Mouse (Mus musculus) cortical plate, adult 2 months (tissue): ENCODE measurements around the gene Ninl. TPM values are rescaled to one million over a fixed set of nuclear protein-coding genes. Genes with fewer than 3 reads are reported as not detected.

ENCODE experiments used
- H3K27ac ChIP-seq: fragments of 200-500 bp; 2 replicates; pipeline ENCODE4 v1.5.1; 2012; ENCODE audit warnings: low read length, control low read depth, inconsistent platforms; ENCODE audit not compliant: insufficient read depth
- H3K4me1 ChIP-seq: fragments of 200-500 bp; 2 replicates; pipeline ENCODE4 v1.6.1; 2011; ENCODE audit warnings: low read length; ENCODE audit not compliant: control insufficient read depth, insufficient read depth
- H3K4me3 ChIP-seq: fragments of 200-500 bp; 2 replicates; pipeline ENCODE4 v1.5.1; 2011; ENCODE audit warnings: mild to moderate bottlenecking, low read length, control low read depth; ENCODE audit not compliant: insufficient read depth
- CTCF ChIP-seq: fragments of 200-500 bp; IDR thresholded peaks from 2 replicates; pipeline ENCODE4 v1.5.1; 2011; ENCODE audit warnings: mild to moderate bottlenecking, control low read depth, low read length; ENCODE audit not compliant: insufficient read depth; ENCODE audit errors: extremely low read depth
- POLR2A ChIP-seq: fragments of 200-500 bp; IDR thresholded peaks from 2 replicates; pipeline ENCODE4 v1.6.1; 2011; ENCODE audit warnings: mild to moderate bottlenecking, low read length, control low read depth; ENCODE audit not compliant: insufficient read depth; ENCODE audit errors: extremely low read depth
- polyA plus RNA-seq: library from polyadenylated mRNA; depleted of rRNA; stranded (reverse); fragments of >200 nt; gene quantifications from 2 replicates; pipeline ENCODE4 v1.2.3, GENCODE M21; 2012; rRNA removed

Ninl gene
- polyA plus RNA-seq, 1 experiment = 6.5 TPM

GRCm38 (mm10) chr2:150894617-150895267 is 144.4 kb downstream of the Ninl start:
- no peak overlapping the region for H3K27ac ChIP-seq
- no peak overlapping the region for H3K4me3 ChIP-seq
- peaks cover 5% of the 10 kb centered on the region for H3K4me1 ChIP-seq
- TF ChIP-seq POLR2A = no peak
- no peak for TF ChIP-seq CTCF

DNA sequence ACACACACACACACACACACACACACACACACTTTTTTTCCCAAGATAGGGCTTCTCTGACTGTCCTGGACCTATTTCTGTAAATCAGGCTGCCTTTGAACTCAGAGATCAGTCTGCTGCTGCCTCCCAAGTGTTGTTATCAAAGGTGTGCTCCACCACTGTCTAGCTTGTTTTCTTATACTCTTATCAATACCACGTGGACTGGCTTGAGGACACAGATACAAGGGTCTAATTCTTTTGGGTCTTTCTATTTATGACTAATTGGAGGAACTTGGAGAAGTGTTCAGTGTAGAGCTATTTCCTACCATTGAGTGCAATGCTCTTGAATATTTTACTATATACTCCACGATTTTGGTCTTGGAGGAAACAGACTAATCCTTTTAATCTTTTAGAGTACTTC is 151.8 kb downstream of the Ninl start:
- Histone ChIP-seq H3K27ac (no peak overlapping the region), H3K4me1 (no peaks in the 10 kb centered on the region), H3K4me3 (no peak overlapping the region)
- TF ChIP-seq POLR2A (no peak), CTCF (no peak)

GRCm38 (mm10) chr2:150886315-150886714 is 152.9 kb downstream of the Ninl start:
- TF ChIP-seq CTCF (no peak), POLR2A (no peak)
- Histone ChIP-seq H3K27ac (no peak overlapping the region), H3K4me3 (no peak overlapping the region), H3K4me1 (no peaks in the 10 kb centered on the region)

DNA sequence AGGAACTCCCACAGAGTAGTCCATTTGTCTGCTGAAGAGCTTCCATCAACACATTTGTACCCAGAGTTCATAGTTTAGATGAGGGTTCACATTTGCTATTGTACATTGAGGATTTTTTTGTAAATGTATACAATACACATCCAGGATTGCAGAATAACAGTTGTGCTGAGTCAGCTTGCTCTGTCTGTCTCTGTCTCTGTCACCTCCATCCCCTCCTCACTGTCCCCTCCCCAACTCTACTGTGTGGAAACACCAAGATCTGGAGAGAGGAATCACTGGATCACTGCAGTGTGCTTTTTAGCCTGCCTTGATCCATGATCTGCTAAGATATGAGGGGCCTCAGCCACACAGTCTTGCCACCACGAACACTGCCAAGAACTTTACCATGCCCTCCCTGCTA is 153.4 kb downstream of the Ninl start:
- Histone ChIP-seq H3K4me3 (no peak overlapping the region), H3K4me1 (no peaks in the 10 kb centered on the region), H3K27ac (no peak overlapping the region)
- TF ChIP-seq CTCF = no peak
- TF ChIP-seq POLR2A = no peak

DNA sequence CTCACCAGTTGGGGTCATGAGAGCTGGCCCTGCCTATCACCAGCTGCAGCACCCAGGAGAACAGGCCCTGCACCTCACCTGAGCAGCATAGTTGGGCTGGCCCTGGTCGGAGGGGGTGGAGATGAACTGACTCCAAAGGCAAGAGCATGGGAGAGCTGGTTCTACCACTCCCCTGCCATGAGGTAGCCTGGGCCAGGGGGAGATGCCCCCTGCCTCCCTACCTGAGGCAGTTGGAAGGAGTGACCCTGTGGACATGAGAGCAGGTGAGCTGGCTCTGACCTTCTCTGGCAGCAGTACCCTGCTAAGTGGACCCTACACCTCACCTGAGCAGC is 154.4 kb downstream of the Ninl start:
- no peaks in the 10 kb centered on the region for H3K4me1 ChIP-seq
- no peak overlapping the region for H3K27ac ChIP-seq
- no peak for TF ChIP-seq POLR2A
- no peak for TF ChIP-seq CTCF
- no peak overlapping the region for H3K4me3 ChIP-seq

Other genes with a start within 250 kb of the Ninl start
- gene Abhd12, start 134.6 kb downstream of the Ninl start, polyA plus RNA-seq = 352 and 361 TPM in 2 replicates
- gene Gins1, start 134.0 kb downstream of the Ninl start, polyA plus RNA-seq = 1.6 and 1.9 TPM in 2 replicates
- 19.7 and 20.5 TPM in 2 replicates for gene Nanp, start within 50 bp of the Ninl start, polyA plus RNA-seq
- gene Gm14151, start 53.0 kb upstream of the Ninl start, polyA plus RNA-seq = not detected in 2 replicates
- gene Gm14147, start 58.9 kb upstream of the Ninl start, polyA plus RNA-seq = 0.04 TPM in 1 of 2 replicates, not detected in the other